In the genomic region with DNA sequence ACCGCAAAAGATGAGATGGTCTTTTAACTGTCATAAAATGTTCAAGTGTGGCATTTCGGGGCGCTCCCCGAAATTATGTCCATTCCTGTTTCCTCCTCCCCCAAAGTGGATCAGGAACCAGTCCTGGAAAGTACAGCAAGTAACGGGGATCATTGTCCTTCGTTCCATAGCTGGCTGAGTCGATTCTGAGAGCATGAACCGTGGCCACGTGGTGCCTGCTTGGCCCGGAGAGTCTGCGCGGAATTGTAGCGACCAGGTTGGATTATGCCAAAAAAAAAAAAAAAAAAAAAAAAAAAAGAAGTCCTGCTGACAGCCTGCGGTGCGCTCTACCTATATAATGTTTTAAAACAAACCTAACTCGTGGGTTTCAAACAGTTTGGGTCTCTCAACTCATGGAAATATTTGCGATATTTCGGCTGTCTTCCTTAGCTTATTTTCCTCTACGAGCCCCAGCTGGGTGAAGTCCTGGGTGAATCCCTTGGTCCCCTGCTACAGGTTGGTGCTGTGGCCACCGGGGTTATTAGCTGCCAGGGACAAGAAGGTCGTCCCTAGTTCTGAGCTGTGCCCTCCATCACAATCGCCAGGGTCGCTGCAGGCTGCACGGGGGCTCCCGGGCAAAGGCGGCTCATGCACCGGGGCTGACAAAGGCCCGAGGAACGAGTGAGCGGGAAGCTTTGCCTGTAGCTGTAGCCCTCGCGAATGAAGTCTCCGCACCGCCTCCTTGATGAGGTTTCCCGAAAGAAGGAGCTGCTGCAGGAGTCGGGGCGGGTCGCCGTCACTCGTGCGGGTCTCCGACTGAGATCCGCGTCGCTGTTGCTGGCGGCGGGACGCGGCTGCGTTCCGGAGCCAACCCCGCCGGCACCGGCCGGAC, we compare ENCODE assay signal across 8 mouse cellular contexts. TPM values are rescaled to one million over a fixed set of nuclear protein-coding genes. Genes with fewer than 3 reads are reported as not detected.
A peak's percentile ranks its signal among the peaks of the same experiment; 100 is the strongest.
DNase-seq lines count a peak whose midpoint lies in the region; ATAC-seq and TF ChIP-seq lines count a peak whose summit lies in the region.

No protein-coding gene starts in this region.

- peak; percentile 93 for DNase-seq in heart, adult 11 months
- no peak for DNase-seq in heart, postnatal 25 days (ENCODE audit: low spot score)
- DNase-seq in ES-E14 (ENCODE audit: low read depth, low spot score), result no peak
- peak; percentile 17 to 38 for DNase-seq in heart, postnatal 36 days
- DNase-seq in limb, embryonic 14.5 days (ENCODE audit: low spot score), result peak; percentile 29
- DNase-seq in spleen, postnatal 14 days (ENCODE audit: low spot score in 2 of 2), result no peak

- H3K27ac ChIP-seq in ES-E14 (ENCODE audit: insufficient read depth, low read depth, low read length, poor library complexity, severe bottlenecking), result no peak overlapping the region
- peak overlapping the region; percentile 91 for H3K27ac ChIP-seq in embryonic facial prominence, embryonic 13.5 days
- H3K27ac ChIP-seq in limb, embryonic 14.5 days (replicated peaks; ENCODE audit: low read depth, low read length), result peak overlapping the region; percentile 89
- H3K27ac ChIP-seq in neural tube, embryonic 13.5 days (replicated peaks), result peak overlapping the region; percentile 84

- peak overlapping the region; percentile 61 for H3K4me2 ChIP-seq in embryonic facial prominence, embryonic 13.5 days
- peak overlapping the region; percentile 56 for H3K4me2 ChIP-seq in limb, embryonic 14.5 days (replicated peaks; ENCODE audit: low read depth, low read length, severe bottlenecking)
- peak overlapping the region; percentile 65 for H3K4me2 ChIP-seq in neural tube, embryonic 13.5 days

- H3K36me3 ChIP-seq in ES-E14 (ENCODE audit: control insufficient read depth, insufficient read depth, low read length, poor library complexity, severe bottlenecking), result no peaks in the 10 kb centered on the region
- H3K36me3 ChIP-seq in embryonic facial prominence, embryonic 13.5 days, result no peaks in the 10 kb centered on the region
- no peaks in the 10 kb centered on the region for H3K36me3 ChIP-seq in limb, embryonic 14.5 days (ENCODE audit: control insufficient read depth, insufficient read depth, low read length)
- no peaks in the 10 kb centered on the region for H3K36me3 ChIP-seq in neural tube, embryonic 13.5 days

- ATAC-seq in embryonic facial prominence, embryonic 13.5 days (ENCODE audit: insufficient number of reproducible peaks, insufficient read depth, low FRiP score, low TSS enrichment, low read depth), result peak; percentile 43; the same call in 1 of the 2 replicates
- 0 out of 2 replicates have a peak, but pooled peaks have one; percentile 19 for ATAC-seq in limb, embryonic 14.5 days (ENCODE audit: low FRiP score, low read depth)
- peak; percentile 49 for ATAC-seq in neural tube, embryonic 13.5 days (ENCODE audit: low read depth)

- peak overlapping the region; percentile 73 to 81; a peak in 3 of 4 replicates for H3K4me3 ChIP-seq in ES-E14 (ENCODE audit: insufficient read depth in 1 of 2, low read depth in 1 of 2, low read length in 2 of 2, poor library complexity in 1 of 2, severe bottlenecking in 1 of 2)
- H3K4me3 ChIP-seq in embryonic facial prominence, embryonic 13.5 days, result peak overlapping the region; percentile 60
- peak overlapping the region; percentile 55 for H3K4me3 ChIP-seq in limb, embryonic 14.5 days (replicated peaks; ENCODE audit: low read length)
- H3K4me3 ChIP-seq in neural tube, embryonic 13.5 days, result peak overlapping the region; percentile 59

- TF ChIP-seq POLR2A in limb, embryonic 14.5 days (IDR thresholded peaks at IDR 0.05; ENCODE audit: borderline replicate concordance, extremely low read depth, insufficient read depth, insufficient read length), result no peak

- no peaks in the 10 kb centered on the region for H3K9me3 ChIP-seq in ES-E14 (ENCODE audit: control insufficient read depth, insufficient read depth, low read depth, low read length)
- peaks cover 4% of the 10 kb centered on the region; the same call in 1 of the 2 replicates for H3K9me3 ChIP-seq in embryonic facial prominence, embryonic 13.5 days
- no peaks in the 10 kb centered on the region for H3K9me3 ChIP-seq in limb, embryonic 14.5 days (ENCODE audit: control insufficient read depth, low read length)
- peaks cover 13% of the 10 kb centered on the region; the same call in 1 of the 2 replicates for H3K9me3 ChIP-seq in neural tube, embryonic 13.5 days

- WGBS in embryonic facial prominence, embryonic 13.5 days, result 30% methylated on average over 55 of the region's 55 CpGs
- 29% methylated on average over 51 of the region's 55 CpGs for WGBS in limb, embryonic 14.5 days
- 25% methylated on average over 55 of the region's 55 CpGs for WGBS in neural tube, embryonic 13.5 days

- in situ Hi-C loops in ES-E14 (cut with MboI; ENCODE audit: low sequenced_read_pairs in 2 of 2, unreplicated experiment in 2 of 2), result no loop called here

- H3K27me3 ChIP-seq in embryonic facial prominence, embryonic 13.5 days, result no peaks in the 10 kb centered on the region
- H3K27me3 ChIP-seq in limb, embryonic 14.5 days (ENCODE audit: control insufficient read depth, insufficient read depth, low read length), result no peaks in the 10 kb centered on the region
- no peaks in the 10 kb centered on the region for H3K27me3 ChIP-seq in neural tube, embryonic 13.5 days

- peak overlapping the region; percentile 82 for H3K9ac ChIP-seq in ES-E14 (ENCODE audit: insufficient read depth, low read depth, low read length, poor library complexity, severe bottlenecking)
- peak overlapping the region; percentile 84 for H3K9ac ChIP-seq in embryonic facial prominence, embryonic 13.5 days
- peak overlapping the region; percentile 87 for H3K9ac ChIP-seq in limb, embryonic 14.5 days (ENCODE audit: low read depth, low read length, severe bottlenecking)
- peak overlapping the region; percentile 81 for H3K9ac ChIP-seq in neural tube, embryonic 13.5 days

- intact Hi-C loops in heart, postnatal 25 days (cut with DNase I), result loop anchor here (5.0 kb wide), 1 partner anchor 41 kb away; the partner anchor contains the start of gene Mkrn3
- intact Hi-C loops in heart, postnatal 36 days (cut with DNase I), result loop anchor here (5.0 kb wide), 1 partner anchor 41 kb away; the partner anchor contains the start of gene Mkrn3

- peaks cover 0 to 4% of the 10 kb centered on the region in 2 experiments; a peak in 1 of 4 replicates for H3K4me1 ChIP-seq in ES-E14 (ENCODE audit: control insufficient read depth in 2 of 2, insufficient read depth in 2 of 2, low read length in 2 of 2, poor library complexity in 1 of 2)
- no peaks in the 10 kb centered on the region for H3K4me1 ChIP-seq in embryonic facial prominence, embryonic 13.5 days
- no peaks in the 10 kb centered on the region for H3K4me1 ChIP-seq in limb, embryonic 14.5 days (ENCODE audit: control insufficient read depth, insufficient read depth, low read length)
- H3K4me1 ChIP-seq in neural tube, embryonic 13.5 days (replicated peaks), result peaks cover 7% of the 10 kb centered on the region; the same call in 1 of the 2 replicates

TF ChIP-seq in ES-E14, 5 proteins besides CTCF, POLR2A, EP300 and RAD21:
- TF ChIP-seq ZC3H11A (IDR thresholded peaks at IDR 0.05; ENCODE audit: borderline replicate concordance, low read depth, low read length), result no peak
- no peak for TF ChIP-seq CHD2 (IDR thresholded peaks at IDR 0.05; ENCODE audit: low read depth, low read length)
- TF ChIP-seq HCFC1 (IDR thresholded peaks at IDR 0.05; ENCODE audit: borderline replicate concordance, insufficient read depth, low read length), result no peak
- TF ChIP-seq ZNF384 (IDR thresholded peaks at IDR 0.05; ENCODE audit: low read depth, low read length), result peak; percentile 48

RNA-seq across cellular contexts. Expression of gene Peg12, which starts 1.1 kb away (rescaled TPM):
- 1 to 10 TPM; 1.3 to 1.8 TPM for total RNA-seq in heart, postnatal 25 days (2021)
- 2.1 and 2.8 TPM in 2 replicates for total RNA-seq in ES-E14 (2012; rRNA removed)
- polyA plus RNA-seq in embryonic facial prominence, embryonic 13.5 days (2015; fragmentation: Nextera tagmentation; extraction: Ambion mirVana), result 29.3 and 31.5 TPM in 2 replicates
- under 1 TPM; 0.86 to 0.92 TPM for total RNA-seq in heart, postnatal 36 days (2021)
- 12.3 and 15.7 TPM in 2 replicates for polyA plus RNA-seq in limb, embryonic 14.5 days (2012; rRNA removed)
- polyA plus RNA-seq in limb, embryonic 14.5 days (2014; fragmentation: Nextera tagmentation; extraction: Ambion mirVana), result 27.4 and 29.7 TPM in 2 replicates
- polyA plus RNA-seq in neural tube, embryonic 13.5 days (2015; fragmentation: Nextera tagmentation; extraction: Ambion mirVana), result 14.6 and 19.1 TPM in 2 replicates

RNA-seq across cellular contexts. Expression of gene Mkrn3, which starts 43.3 kb away (rescaled TPM):
- under 1 TPM; 0.29 to 0.48 TPM for total RNA-seq in heart, postnatal 25 days (2021)
- total RNA-seq in ES-E14 (2012; rRNA removed), result 5.8 and 7.0 TPM in 2 replicates
- polyA plus RNA-seq in embryonic facial prominence, embryonic 13.5 days (2015; fragmentation: Nextera tagmentation; extraction: Ambion mirVana), result 7.4 and 7.5 TPM in 2 replicates
- total RNA-seq in heart, postnatal 36 days (2021), result under 1 TPM; 0.14 to 0.33 TPM
- polyA plus RNA-seq in limb, embryonic 14.5 days (2012; rRNA removed), result 7.4 and 7.7 TPM in 2 replicates
- polyA plus RNA-seq in limb, embryonic 14.5 days (2014; fragmentation: Nextera tagmentation; extraction: Ambion mirVana), result 6.5 and 6.8 TPM in 2 replicates
- polyA plus RNA-seq in neural tube, embryonic 13.5 days (2015; fragmentation: Nextera tagmentation; extraction: Ambion mirVana), result 14.4 and 16.7 TPM in 2 replicates

Comparison
In these comparisons a context has a peak if more than half of its experiments do, and no peak if none do; other contexts are left out.
1. DNase-seq: peak in heart, adult 11 months (single experiment), heart, postnatal 36 days (2 of 2) and limb, embryonic 14.5 days (single experiment); none in heart, postnatal 25 days (single experiment), ES-E14 (single experiment) and spleen, postnatal 14 days (0 of 2).
2. Peak in every context shown above with its lines, with median percentiles within 50 percentile points of each other: H3K4me3 ChIP-seq, H3K9ac ChIP-seq, ATAC-seq and H3K4me2 ChIP-seq.